Mouse (Mus musculus) c-Kit-positive CD71-positive TER-119-positive erythroid progenitor cells, embryonic 14.5 days (primary cell): ENCODE measurements around the gene Lmf2.

Experiments
- DNase-seq: peaks from one replicate; pipeline ENCODE4 v3.0.0-alpha.2; 2013; ENCODE audit warnings: low spot score

The Lmf2 gene

GRCm38 (mm10) chr15:89355241-89356187 is at the start of gene Lmf2, which contains the start of gene Ncaph2:
TSS of gene Lmf2 (minus strand) at chr15:89355659.
TSS of gene Ncaph2 (plus strand) at chr15:89355719.
- DNase-seq, result peak; percentile 97

- DNase-seq, result no peak
Observed at GRCm38 (mm10) chr15:89404831-89405623, 49.6 kb upstream of the Lmf2 start.

- DNase-seq, result no peak
Observed at GRCm38 (mm10) chr15:89402471-89402870, 47.0 kb upstream of the Lmf2 start.

- no peak for DNase-seq
Observed at GRCm38 (mm10) chr15:89399716-89400115, 44.3 kb upstream of the Lmf2 start.

GRCm38 (mm10) chr15:89398146-89398545 is 42.7 kb upstream of the Lmf2 start:
- DNase-seq, result no peak

- no peak for DNase-seq
Observed at GRCm38 (mm10) chr15:89396883-89397282, 41.4 kb upstream of the Lmf2 start.

- no peak for DNase-seq
Observed at GRCm38 (mm10) chr15:89390081-89390480, 34.6 kb upstream of the Lmf2 start.

GRCm38 (mm10) chr15:89387127-89387526 is 31.7 kb upstream of the Lmf2 start:
- DNase-seq, result no peak

GRCm38 (mm10) chr15:89384617-89385016 is 29.2 kb upstream of the Lmf2 start, which contains the start of gene Klhdc7b:
TSS of gene Klhdc7b (plus strand) at chr15:89384917.
- no peak for DNase-seq

- peak; percentile 44 for DNase-seq
Observed at GRCm38 (mm10) chr15:89379429-89379828, 24.0 kb upstream of the Lmf2 start.

- DNase-seq, result no peak
Observed at GRCm38 (mm10) chr15:89378831-89379401, 23.5 kb upstream of the Lmf2 start, which contains the start of gene Odf3b. TSS of gene Odf3b (minus strand) at chr15:89379282.

GRCm38 (mm10) chr15:89377938-89378828 is 22.7 kb upstream of the Lmf2 start:
- DNase-seq, result no peak

- no peak for DNase-seq
Observed at GRCm38 (mm10) chr15:89377362-89377761, 21.9 kb upstream of the Lmf2 start.

GRCm38 (mm10) chr15:89376957-89377356 is 21.5 kb upstream of the Lmf2 start, which contains the start of gene Tymp:
TSS of gene Tymp (minus strand) at chr15:89377039.
- DNase-seq, result no peak

GRCm38 (mm10) chr15:89376040-89376439 is 20.6 kb upstream of the Lmf2 start:
- DNase-seq, result no peak

- DNase-seq, result no peak
Observed at GRCm38 (mm10) chr15:89374801-89375534, 19.5 kb upstream of the Lmf2 start.

- DNase-seq, result no peak
Observed at GRCm38 (mm10) chr15:89374340-89374739, 18.9 kb upstream of the Lmf2 start.

GRCm38 (mm10) chr15:89373762-89374248 is 18.3 kb upstream of the Lmf2 start, which contains the start of gene Sco2:
TSS of gene Sco2 (minus strand) at chr15:89373846.
- DNase-seq, result peak; percentile 86

- peak; percentile 81 for DNase-seq
Observed at GRCm38 (mm10) chr15:89373027-89373761, 17.7 kb upstream of the Lmf2 start.
